Mouse (Mus musculus): ENCODE data around the gene Olfr281. TPM values are rescaled to one million over a fixed set of nuclear protein-coding genes. Genes with fewer than 3 reads are reported as not detected.

The Olfr281 gene
- polyA plus RNA-seq, 1 experiment from 2014 or later, result not detected

GRCm38 (mm10) chr15:98444561-98444960 lies 7.8 kb upstream of the Olfr281 start:
- ATAC-seq (ENCODE audit: insufficient number of reproducible peaks, low FRiP score, low TSS enrichment, low read depth), result no peak
- 70% methylated on average over 3 of the region's 3 CpGs for WGBS

GRCm38 (mm10) chr15:98448521-98448920 lies 3.9 kb upstream of the Olfr281 start:
- 66% methylated on average over 4 of the region's 4 CpGs for WGBS
- ATAC-seq (ENCODE audit: insufficient number of reproducible peaks, low FRiP score, low TSS enrichment, low read depth), result no peak
- H3K9ac ChIP-seq, result no peak overlapping the region

More at GRCm38 (mm10) chr15:98444561-98444960, 7.8 kb upstream of the Olfr281 start:
- no peaks in the 10 kb centered on the region for H3K9me3 ChIP-seq
- H3K36me3 ChIP-seq, result no peaks in the 10 kb centered on the region
- H3K27ac ChIP-seq, result no peak overlapping the region
- no peak overlapping the region for H3K4me3 ChIP-seq
- no peak overlapping the region for H3K9ac ChIP-seq
- H3K27me3 ChIP-seq, result no peaks in the 10 kb centered on the region
- H3K4me1 ChIP-seq, result no peaks in the 10 kb centered on the region
- H3K4me2 ChIP-seq, result no peak overlapping the region

GRCm38 (mm10) chr15:98469596-98469995 lies 17.2 kb downstream of the Olfr281 start, which contains the start of gene OR5BS1P:
Gene OR5BS1P, plus strand, starts transcription at chr15:98469896.
- no peak for ATAC-seq (ENCODE audit: insufficient number of reproducible peaks, low FRiP score, low TSS enrichment, low read depth)
- H3K9me3 ChIP-seq, result no peaks in the 10 kb centered on the region

More at GRCm38 (mm10) chr15:98448521-98448920, 3.9 kb upstream of the Olfr281 start:
- Histone ChIP-seq H3K4me1 (no peaks in the 10 kb centered on the region), H3K36me3 (no peaks in the 10 kb centered on the region), H3K27me3 (no peaks in the 10 kb centered on the region), H3K9me3 (no peaks in the 10 kb centered on the region), H3K27ac (no peak overlapping the region), H3K4me3 (no peak overlapping the region), H3K4me2 (no peak overlapping the region)

GRCm38 (mm10) chr15:98471539-98471938 lies 19.2 kb downstream of the Olfr281 start:
- no peaks in the 10 kb centered on the region for H3K4me1 ChIP-seq
- no peak overlapping the region for H3K9ac ChIP-seq
- H3K4me2 ChIP-seq, result no peak overlapping the region
- ATAC-seq (ENCODE audit: insufficient number of reproducible peaks, low FRiP score, low TSS enrichment, low read depth), result no peak
- H3K27me3 ChIP-seq, result no peaks in the 10 kb centered on the region
- no peak overlapping the region for H3K4me3 ChIP-seq
- 87% methylated on average over 13 of the region's 13 CpGs for WGBS
- no peak overlapping the region for H3K27ac ChIP-seq
- no peaks in the 10 kb centered on the region for H3K36me3 ChIP-seq
- no peaks in the 10 kb centered on the region for H3K9me3 ChIP-seq

More at GRCm38 (mm10) chr15:98469596-98469995, 17.2 kb downstream of the Olfr281 start, which contains the start of gene OR5BS1P:
- no peaks in the 10 kb centered on the region for H3K36me3 ChIP-seq
- WGBS, result 87% methylated on average over 4 of the region's 4 CpGs
- no peak within 1 kb of the TSS for H3K4me2 ChIP-seq
- H3K4me1 ChIP-seq, result no peaks in the 10 kb centered on the region
- H3K4me3 ChIP-seq, result no peak within 1 kb of the TSS
- H3K27me3 ChIP-seq, result no peaks in the 10 kb centered on the region
- no peak within 1 kb of the TSS for H3K9ac ChIP-seq
- H3K27ac ChIP-seq, result no peak within 1 kb of the TSS

- H3K36me3 ChIP-seq, result no peaks in the 10 kb centered on the region
- no peaks in the 10 kb centered on the region for H3K4me1 ChIP-seq
- H3K9me3 ChIP-seq, result no peaks in the 10 kb centered on the region
- H3K27ac ChIP-seq, result no peak overlapping the region
- WGBS, result 83% methylated on average over 10 of the region's 10 CpGs
- H3K9ac ChIP-seq, result no peak overlapping the region
- H3K4me2 ChIP-seq, result no peak overlapping the region
- no peak overlapping the region for H3K4me3 ChIP-seq
- no peaks in the 10 kb centered on the region for H3K27me3 ChIP-seq
- ATAC-seq (ENCODE audit: insufficient number of reproducible peaks, low FRiP score, low TSS enrichment, low read depth), result no peak
These were observed 22.6 kb downstream of the Olfr281 start for GRCm38 (mm10) chr15:98474958-98475357.

GRCm38 (mm10) chr15:98475382-98475781 lies 23.0 kb downstream of the Olfr281 start:
- Histone ChIP-seq H3K9me3 (no peaks in the 10 kb centered on the region), H3K36me3 (no peaks in the 10 kb centered on the region)
- WGBS, result 55% methylated on average over 10 of the region's 10 CpGs

GRCm38 (mm10) chr15:98476281-98476680 lies 23.9 kb downstream of the Olfr281 start:
- 78% methylated on average over 5 of the region's 5 CpGs for WGBS
- Histone ChIP-seq H3K27me3 (no peaks in the 10 kb centered on the region), H3K9ac (no peak overlapping the region), H3K9me3 (no peaks in the 10 kb centered on the region), H3K4me1 (no peaks in the 10 kb centered on the region), H3K36me3 (no peaks in the 10 kb centered on the region), H3K4me3 (no peak overlapping the region), H3K4me2 (no peak overlapping the region), H3K27ac (no peak overlapping the region)
- no peak for ATAC-seq (ENCODE audit: insufficient number of reproducible peaks, low FRiP score, low TSS enrichment, low read depth)

More at GRCm38 (mm10) chr15:98475382-98475781, 23.0 kb downstream of the Olfr281 start:
- H3K9ac ChIP-seq, result no peak overlapping the region
- ATAC-seq (ENCODE audit: insufficient number of reproducible peaks, low FRiP score, low TSS enrichment, low read depth), result no peak
- no peaks in the 10 kb centered on the region for H3K4me1 ChIP-seq
- H3K27ac ChIP-seq, result no peak overlapping the region
- no peaks in the 10 kb centered on the region for H3K27me3 ChIP-seq
- no peak overlapping the region for H3K4me2 ChIP-seq
- H3K4me3 ChIP-seq, result no peak overlapping the region

- no peaks in the 10 kb centered on the region for H3K9me3 ChIP-seq
- H3K36me3 ChIP-seq, result no peaks in the 10 kb centered on the region
- no peak for ATAC-seq (ENCODE audit: insufficient number of reproducible peaks, low FRiP score, low TSS enrichment, low read depth)
- H3K4me1 ChIP-seq, result no peaks in the 10 kb centered on the region
- H3K4me3 ChIP-seq, result no peak overlapping the region
- H3K27ac ChIP-seq, result no peak overlapping the region
- WGBS, result 70% methylated on average over 7 of the region's 7 CpGs
- H3K4me2 ChIP-seq, result no peak overlapping the region
- no peak overlapping the region for H3K9ac ChIP-seq
- no peaks in the 10 kb centered on the region for H3K27me3 ChIP-seq
These were observed 27.2 kb downstream of the Olfr281 start for GRCm38 (mm10) chr15:98479568-98480102.

GRCm38 (mm10) chr15:98482701-98483100 lies 30.3 kb downstream of the Olfr281 start, which contains the start of gene Lalba:
Gene Lalba, minus strand, starts transcription at chr15:98482721.
- H3K9me3 ChIP-seq, result no peaks in the 10 kb centered on the region
- no peak for ATAC-seq (ENCODE audit: insufficient number of reproducible peaks, low FRiP score, low TSS enrichment, low read depth)
- H3K4me2 ChIP-seq, result no peak within 1 kb of the TSS
- no peak within 1 kb of the TSS for H3K27ac ChIP-seq
- no peaks in the 10 kb centered on the region for H3K4me1 ChIP-seq
- H3K9ac ChIP-seq, result no peak within 1 kb of the TSS
- no peaks in the 10 kb centered on the region for H3K27me3 ChIP-seq
- H3K36me3 ChIP-seq, result no peaks in the 10 kb centered on the region
- WGBS, result 67% methylated on average over 3 of the region's 3 CpGs
- no peak within 1 kb of the TSS for H3K4me3 ChIP-seq

GRCm38 (mm10) chr15:98483907-98484886 lies 31.8 kb downstream of the Olfr281 start:
- Histone ChIP-seq H3K27ac (no peak overlapping the region), H3K27me3 (no peaks in the 10 kb centered on the region), H3K4me1 (no peaks in the 10 kb centered on the region), H3K9ac (no peak overlapping the region), H3K4me2 (no peak overlapping the region), H3K36me3 (no peaks in the 10 kb centered on the region), H3K9me3 (no peaks in the 10 kb centered on the region), H3K4me3 (no peak overlapping the region)
- no peak for ATAC-seq (ENCODE audit: insufficient number of reproducible peaks, low FRiP score, low TSS enrichment, low read depth)
- 47% methylated on average over 18 of the region's 18 CpGs for WGBS

GRCm38 (mm10) chr15:98486433-98487021 lies 34.1 kb downstream of the Olfr281 start:
- no peaks in the 10 kb centered on the region for H3K27me3 ChIP-seq
- no peak overlapping the region for H3K9ac ChIP-seq
- H3K27ac ChIP-seq, result no peak overlapping the region
- H3K4me2 ChIP-seq, result no peak overlapping the region
- no peaks in the 10 kb centered on the region for H3K9me3 ChIP-seq
- no peaks in the 10 kb centered on the region for H3K4me1 ChIP-seq
- no peak overlapping the region for H3K4me3 ChIP-seq
- WGBS, result 94% methylated on average over 8 of the region's 8 CpGs
- H3K36me3 ChIP-seq, result no peaks in the 10 kb centered on the region
- ATAC-seq (ENCODE audit: insufficient number of reproducible peaks, low FRiP score, low TSS enrichment, low read depth), result no peak

GRCm38 (mm10) chr15:98491332-98491731 lies 38.9 kb downstream of the Olfr281 start:
- H3K4me1 ChIP-seq, result no peaks in the 10 kb centered on the region
- H3K4me2 ChIP-seq, result no peak overlapping the region
- 76% methylated on average over 2 of the region's 2 CpGs for WGBS
- no peak overlapping the region for H3K27ac ChIP-seq
- no peak overlapping the region for H3K4me3 ChIP-seq
- H3K9ac ChIP-seq, result no peak overlapping the region
- no peaks in the 10 kb centered on the region for H3K9me3 ChIP-seq
- no peak for ATAC-seq (ENCODE audit: insufficient number of reproducible peaks, low FRiP score, low TSS enrichment, low read depth)
- no peaks in the 10 kb centered on the region for H3K27me3 ChIP-seq
- no peaks in the 10 kb centered on the region for H3K36me3 ChIP-seq
